Mouse (Mus musculus): ENCODE results near the gene Slc17a3.

The Slc17a3 gene

DNA sequence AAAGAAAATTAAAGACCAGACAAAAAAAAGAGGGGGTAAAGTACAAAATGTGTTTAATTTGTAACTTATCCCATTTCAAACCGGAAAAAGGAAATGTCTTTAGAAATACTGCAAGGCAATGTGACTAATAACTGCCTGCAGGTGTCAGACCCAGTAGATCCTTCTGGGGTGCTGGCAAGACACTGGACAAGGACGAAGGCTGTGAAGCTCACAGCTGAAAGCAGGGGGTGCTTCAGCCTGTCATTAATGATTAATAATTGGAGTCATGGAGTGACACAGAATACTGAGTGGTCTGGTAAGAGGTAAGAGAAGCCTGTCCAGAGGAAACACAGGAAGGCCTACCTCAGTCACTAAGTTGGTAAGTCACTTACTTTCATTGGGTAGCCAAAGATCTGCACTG, at the start of gene Slc17a3:
Gene Slc17a3 (plus strand): TSS at position 127 of the 400 bp plus-strand sequence.
- no peak for DNase-seq (ENCODE audit: low spot score in 2 of 2)

DNA sequence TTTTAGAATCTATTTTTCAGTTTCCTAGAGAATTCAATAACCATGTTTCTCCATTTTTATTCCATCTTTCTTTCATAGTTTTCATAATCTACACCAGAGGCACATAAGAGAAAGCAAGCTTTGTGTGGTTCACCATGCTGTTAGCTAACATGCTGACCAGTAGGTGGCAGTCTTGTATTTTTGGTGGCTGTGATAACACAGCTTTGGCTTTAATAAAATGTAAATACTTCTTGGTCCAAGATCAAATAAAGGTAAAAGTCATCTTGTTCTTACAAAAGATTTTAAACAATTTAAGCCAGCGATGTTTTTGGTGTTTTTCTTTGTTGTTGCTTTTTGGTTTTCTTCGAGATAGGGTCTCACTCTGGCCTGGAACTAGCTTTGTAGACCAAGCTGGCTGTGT, 46.7 kb upstream of the Slc17a3 start:
- DNase-seq (ENCODE audit: low spot score in 2 of 2): peak in 1 of 2 experiments; percentile 50

DNA sequence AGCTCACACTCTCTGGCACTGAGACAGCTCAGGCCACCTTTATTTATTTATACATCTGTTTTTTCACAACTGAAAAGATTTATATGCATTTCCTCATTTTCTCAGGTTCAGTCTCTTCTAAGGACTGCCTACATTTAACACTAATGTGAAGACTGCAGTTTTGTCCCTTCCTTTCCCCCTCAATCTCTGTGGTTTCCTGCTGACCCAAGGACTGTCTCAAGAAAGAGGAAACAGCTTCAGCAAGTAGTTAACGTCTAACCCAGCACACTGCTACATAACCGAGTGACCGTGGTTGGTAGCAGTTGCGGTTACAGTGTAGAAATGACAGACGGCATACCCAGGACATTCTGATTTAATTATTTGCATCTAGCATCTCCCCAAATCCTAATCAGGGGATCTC, 39.8 kb upstream of the Slc17a3 start:
- no peak for DNase-seq (ENCODE audit: low spot score in 2 of 2)

DNA sequence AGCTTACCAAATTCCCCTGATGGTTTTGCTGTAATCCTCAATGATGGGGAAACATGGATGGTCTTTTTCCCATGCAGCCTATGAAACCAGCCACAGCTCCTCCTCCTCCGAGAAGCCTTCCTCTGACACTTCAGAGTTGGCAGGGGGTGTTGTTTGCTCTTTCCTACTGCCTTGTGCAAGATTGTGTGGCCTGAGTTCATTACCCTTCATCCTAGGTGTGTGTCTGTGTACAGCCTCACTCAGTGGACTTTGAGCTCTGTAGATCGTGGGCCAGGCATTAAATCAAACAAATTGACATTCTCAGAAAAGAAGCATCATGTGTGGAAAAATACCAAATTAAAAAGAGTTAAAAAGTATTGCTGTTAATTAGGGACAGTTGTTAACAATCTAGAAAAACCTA, 34.7 kb upstream of the Slc17a3 start:
- DNase-seq (ENCODE audit: low spot score in 2 of 2): no peak

DNA sequence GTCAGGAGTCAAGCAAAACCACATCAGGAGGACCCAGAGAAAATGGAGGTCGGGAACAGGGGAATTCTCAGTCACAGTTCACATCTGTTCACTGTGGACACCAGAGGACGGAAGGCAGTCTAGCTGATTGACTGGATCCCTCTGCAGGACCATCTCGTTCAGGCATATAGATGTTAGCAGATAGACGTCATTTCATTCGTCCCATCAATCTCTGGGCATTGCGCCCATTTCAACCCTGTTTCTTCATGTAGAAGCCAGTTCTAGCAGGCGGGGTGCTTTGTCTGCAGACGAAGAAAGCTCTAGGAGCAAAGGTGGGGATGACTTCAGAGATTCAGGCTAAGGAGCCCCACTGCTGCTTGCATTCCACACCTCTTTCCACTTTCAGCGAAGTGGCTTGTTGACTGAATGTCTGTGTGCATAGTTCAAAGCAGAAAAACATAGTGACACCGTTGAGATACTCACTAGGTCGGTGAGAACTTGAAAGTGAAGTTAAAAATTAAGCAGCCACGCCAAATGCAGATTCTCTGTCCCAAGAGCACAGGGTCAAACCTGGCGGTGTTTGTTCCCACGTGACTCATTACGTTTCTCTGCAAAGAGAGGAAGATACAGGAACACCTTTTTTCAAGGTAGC, 32.7 kb upstream of the Slc17a3 start, which contains the start of gene Slc17a2:
Gene Slc17a2 (plus strand): TSS at position 572 of the 631 bp plus-strand sequence.
- no peak for DNase-seq (ENCODE audit: low spot score in 2 of 2)

DNA sequence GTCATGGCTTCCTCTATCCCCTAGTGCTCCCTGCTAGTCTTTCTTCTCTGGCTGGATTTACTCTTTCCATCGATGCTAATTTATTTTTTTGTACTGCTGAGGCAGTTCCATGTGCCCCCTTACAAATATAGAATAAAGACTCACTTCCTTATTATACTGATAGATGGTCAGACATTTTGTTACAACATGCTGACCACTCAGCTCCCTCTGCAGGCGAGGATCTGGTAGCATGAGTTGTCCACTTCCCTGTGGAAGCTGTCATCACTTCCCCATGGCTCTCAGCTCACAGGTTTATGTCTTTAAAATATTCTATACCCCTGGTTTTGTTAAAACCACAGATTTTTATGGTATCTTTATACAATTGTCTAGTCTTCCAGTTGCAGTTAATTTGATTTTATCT, 23.1 kb upstream of the Slc17a3 start:
- no peak for DNase-seq (ENCODE audit: low spot score in 2 of 2)

DNA sequence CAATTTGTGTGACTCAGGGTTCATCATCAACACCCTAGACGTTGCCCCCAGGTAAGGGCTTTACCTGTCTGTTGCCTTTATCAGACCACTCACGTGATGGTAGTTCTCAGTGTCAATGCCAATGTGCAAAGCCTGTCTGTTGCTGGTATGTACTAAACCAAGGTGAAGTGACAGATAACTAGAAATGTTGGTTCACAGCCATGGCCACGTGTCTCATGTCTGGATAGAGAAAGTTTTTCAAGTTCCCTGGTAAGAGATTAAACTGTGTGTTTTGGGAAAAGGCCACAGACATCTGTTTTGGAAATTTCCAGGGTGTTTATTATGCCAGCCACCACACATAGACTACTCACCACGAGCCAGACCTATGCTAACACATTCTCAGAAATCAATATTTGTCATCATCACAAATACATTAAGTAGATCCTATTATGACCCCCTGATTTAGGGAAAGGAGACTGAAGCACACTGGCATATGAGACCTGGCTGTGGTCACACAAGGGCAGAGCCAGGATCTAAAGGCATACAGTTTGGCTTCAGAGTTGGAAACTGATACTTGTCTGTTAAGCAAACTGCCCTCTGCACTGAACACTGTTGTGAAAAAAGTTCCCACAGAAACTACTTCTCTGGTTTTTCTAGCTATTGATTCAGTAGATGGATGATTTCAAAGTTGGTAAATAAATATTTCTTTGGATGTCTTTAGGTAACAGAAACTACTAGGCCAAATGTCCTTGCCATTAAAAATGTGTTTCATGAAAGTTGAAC, 18.9 kb upstream of the Slc17a3 start:
- no peak for DNase-seq (ENCODE audit: low spot score in 2 of 2)

DNA sequence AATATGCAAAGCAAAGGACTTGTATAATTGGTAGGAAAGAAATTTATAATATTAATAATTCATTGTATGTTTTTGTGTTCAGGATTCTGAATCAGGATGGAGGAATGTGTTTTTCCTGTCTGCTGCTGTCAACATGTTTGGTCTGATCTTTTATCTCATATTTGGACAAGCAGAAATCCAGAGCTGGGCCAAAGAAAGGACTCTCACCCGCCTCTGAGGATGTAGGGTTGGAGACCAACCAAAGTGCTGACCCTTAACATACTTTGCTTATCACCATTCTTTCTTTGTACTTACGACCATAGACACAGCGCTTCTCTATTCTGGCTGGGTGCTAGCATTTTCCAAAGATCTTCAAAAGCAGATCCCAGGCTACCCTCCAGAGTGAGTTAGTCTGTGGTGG, 17.0 kb upstream of the Slc17a3 start:
- no peak for DNase-seq (ENCODE audit: low spot score in 2 of 2)

DNA sequence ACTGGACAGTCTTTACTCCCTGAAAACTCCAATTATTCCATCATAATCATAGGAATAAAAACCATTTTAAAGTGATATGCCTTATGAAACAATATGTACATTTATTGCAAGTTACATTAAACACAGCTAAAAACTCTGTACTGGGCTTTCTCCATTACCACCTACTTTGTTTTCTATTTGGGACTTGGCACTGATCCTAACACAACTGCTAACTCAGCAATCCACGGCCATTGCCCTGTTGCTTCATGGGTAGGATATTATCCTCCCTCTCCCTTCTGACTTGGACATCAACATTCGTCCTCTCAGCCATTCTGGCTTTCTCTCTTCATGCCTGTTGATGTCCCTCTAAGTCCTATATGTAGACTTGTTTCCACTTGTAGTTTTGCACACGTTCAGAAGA, 12.6 kb upstream of the Slc17a3 start:
- no peak for DNase-seq (ENCODE audit: low spot score in 2 of 2)

DNA sequence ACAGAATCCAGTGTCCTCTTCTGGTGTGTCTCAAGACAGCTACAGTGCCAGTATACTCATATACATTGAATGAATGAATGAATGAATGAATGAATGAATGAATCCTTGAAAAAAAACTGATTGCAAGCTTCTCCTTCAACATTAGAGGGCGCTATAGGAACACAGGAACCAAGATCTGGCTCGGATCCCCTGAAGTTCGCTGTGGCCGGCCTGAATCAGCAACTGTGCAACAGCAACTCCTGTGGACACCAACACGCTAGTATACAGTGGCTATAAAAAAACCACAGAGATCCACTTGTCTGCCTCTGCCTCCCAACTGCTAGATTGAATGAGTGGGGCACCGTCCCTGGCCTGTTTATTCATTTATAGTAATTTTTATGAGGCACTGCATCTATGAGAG, 6.2 kb upstream of the Slc17a3 start:
- DNase-seq (ENCODE audit: low spot score in 2 of 2): peak in 1 of 2 experiments; percentile 17

DNA sequence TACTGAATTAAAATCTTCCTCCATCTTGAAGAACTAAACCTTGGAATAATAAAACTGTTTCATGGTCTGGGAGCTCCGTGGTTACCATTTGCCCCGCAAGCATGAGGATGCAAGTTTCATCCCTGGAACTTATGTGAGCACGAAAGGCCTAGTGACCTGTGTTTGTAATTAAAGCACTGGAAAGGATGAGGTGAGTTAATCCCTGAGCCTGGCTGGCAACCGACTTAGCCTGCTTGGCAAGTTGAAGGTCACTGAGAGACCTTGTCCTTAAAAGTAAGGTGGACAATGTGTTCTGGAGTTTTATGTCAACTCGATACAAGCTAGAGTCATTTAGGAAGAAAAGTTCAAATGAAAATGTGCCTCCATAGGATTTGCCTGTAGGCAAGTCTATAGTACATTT, 4.4 kb upstream of the Slc17a3 start:
- DNase-seq (ENCODE audit: low spot score in 2 of 2): no peak

DNA sequence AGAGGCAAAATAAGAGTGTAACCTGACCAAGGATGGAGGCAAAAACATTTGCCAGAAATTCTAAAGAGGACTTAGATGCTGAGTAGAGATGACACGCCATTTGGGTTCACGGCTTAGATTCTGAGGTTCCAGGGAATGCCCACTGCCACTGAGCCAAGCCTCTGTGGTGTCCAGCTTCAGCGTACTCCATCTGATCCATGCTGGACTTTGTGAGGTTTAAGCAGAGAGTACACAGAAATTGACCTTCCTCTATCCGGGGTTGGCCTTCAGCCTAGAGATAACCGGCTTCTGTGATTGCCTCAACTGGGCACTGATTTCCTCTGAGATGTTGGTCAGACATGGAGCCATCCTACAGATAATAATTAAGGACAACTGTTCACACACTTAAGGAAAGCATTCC, 2.6 kb upstream of the Slc17a3 start:
- DNase-seq (ENCODE audit: low spot score in 2 of 2): no peak

DNA sequence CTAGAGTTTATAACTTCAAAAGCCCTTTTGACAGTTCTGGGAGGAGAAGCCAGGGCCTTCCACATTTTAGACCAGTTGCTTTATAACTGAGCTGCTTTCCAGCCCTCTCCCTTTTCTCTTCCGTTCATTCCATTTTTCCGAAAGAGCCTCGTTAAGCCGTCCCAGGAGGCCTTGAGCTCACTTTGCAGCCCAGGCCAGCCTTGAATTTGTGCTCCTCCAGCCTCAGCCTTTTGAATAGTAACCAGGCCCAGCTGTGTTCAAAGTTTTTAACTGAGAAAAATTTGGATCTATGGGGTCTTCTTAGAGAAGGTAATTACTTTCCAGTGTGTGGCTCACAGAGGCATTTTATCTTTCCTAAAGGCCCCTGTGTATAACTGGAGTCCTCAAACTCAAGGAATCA, 6.6 kb downstream of the Slc17a3 start:
- no peak for DNase-seq (ENCODE audit: low spot score in 2 of 2)

DNA sequence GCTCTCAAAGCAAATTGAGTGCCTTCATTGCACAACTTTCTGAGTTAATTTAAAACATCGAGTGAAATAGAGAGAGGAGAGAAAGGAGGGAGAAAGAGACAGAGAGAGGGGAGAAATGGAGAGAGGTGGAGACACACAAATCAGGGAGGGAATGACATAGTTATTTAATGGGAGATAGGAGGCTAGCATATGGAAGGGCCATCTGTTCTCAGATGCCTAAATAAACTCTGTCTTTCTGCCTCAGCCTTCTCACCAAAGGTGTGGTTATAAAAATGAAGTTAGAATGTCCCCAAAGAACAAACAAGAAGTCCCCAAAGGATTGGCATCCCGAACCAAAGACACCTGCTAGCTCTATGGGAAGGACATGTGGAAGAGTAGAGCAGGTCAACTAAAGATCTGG, 10.1 kb downstream of the Slc17a3 start:
- peak in 1 of 2 experiments; percentile 47 for DNase-seq (ENCODE audit: low spot score in 2 of 2)

DNA sequence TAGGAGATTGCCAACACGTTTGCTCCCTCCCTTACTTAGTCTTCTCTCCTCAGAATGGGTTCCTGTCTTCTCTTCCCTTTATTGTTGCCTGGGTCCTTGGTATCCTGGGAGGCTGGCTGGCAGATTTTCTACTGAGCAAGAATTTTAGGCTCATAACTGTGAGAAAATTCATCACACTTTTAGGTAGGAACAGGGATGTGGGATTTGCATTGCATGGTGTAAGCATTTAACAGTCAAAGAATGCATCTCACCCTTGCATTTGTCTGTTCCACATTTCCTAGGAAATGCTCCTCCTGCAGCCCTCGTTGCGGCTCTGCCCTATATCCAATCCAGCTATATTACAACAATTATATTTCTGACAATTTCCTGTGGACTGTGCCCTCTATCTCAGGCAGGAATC, 17.2 kb downstream of the Slc17a3 start:
- DNase-seq (ENCODE audit: low spot score in 2 of 2): no peak

DNA sequence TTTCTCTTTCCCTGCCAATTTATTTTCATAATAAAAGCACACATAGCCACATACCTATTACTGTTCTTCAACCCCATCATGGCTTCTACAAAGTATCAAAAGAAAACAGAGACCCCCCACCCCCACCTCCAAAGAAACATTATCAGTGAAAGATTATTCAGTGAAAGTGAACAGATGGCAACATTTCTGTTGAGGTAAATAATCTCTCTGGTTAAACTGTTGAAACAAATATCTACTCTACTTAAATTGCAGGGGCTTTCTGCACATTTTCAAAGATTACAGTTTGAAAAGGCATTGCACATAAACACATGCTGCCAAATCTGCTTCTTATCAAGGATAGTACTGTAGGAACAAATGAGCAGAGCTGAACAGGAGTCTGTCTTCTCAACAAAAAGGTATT, 22.6 kb downstream of the Slc17a3 start:
- DNase-seq (ENCODE audit: low spot score in 2 of 2): no peak

DNA sequence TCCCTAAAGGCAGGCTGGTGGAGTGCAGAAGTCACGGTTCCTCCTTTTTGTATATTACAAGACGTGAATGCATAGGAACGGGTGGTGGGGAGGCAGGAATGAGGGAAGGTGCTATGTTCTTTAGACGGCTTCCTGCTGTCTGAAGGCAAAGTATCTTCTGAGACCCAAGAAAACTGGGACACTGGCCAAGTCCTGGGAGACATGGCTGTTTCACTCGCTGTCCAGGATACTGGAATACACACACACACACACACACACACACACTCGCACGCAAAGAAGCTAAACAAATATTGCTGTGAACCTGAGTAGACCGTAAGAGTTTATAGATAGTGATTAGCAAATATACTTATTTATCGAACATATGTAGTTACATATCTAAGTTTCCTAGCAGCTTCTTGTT, 25.5 kb downstream of the Slc17a3 start:
- no peak for DNase-seq (ENCODE audit: low spot score in 2 of 2)

DNA sequence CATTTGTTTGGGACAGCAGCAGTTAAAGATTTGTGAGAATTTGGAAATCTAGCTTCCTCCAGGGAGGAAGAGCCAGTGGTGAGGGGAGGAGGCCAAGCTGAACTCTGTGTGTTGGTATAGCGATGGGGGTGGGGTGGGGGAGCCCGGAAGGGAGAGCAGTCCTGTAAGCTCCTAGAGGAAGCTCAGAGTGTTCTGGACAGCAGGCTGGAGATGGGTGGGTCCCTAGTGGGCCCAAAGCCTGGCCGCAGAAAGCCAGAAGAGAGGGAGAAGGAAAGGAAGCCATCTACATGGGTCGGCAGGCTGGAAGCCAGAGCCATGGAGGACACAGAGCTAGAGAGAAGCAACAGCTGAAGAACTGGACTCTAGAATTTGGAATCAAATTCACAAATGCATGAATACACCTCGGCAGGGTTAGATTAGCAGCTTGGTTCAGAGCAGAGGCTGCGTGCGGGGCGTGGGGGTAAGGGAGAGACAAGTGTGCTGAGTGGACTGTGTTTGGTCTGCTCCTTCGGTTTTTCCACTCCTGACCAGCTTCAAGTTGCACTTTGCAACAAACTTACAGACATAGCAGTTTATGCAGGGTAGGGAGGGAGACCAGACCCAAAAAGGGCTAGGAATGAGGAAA, 27.0 kb downstream of the Slc17a3 start:
- DNase-seq (ENCODE audit: low spot score in 2 of 2): no peak

DNA sequence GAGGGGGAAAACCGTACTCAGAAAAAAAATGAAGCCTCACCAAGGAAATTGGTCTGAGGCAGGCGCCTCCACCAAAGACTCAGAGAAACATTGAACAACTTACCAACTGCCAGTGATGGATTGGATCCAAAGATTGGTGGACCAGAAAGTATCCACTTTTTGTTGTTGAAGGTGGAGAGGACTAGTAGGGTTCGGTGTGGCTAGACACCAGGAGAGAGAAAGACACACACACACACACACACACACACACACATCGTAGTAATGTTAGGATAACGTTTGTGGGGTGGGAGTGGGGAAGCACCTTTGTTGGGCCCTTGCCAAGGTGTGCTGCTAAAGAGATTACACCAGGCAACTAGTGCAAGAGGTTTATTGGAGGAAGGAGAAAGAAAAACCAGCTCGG, 27.8 kb downstream of the Slc17a3 start:
- no peak for DNase-seq (ENCODE audit: low spot score in 2 of 2)

DNA sequence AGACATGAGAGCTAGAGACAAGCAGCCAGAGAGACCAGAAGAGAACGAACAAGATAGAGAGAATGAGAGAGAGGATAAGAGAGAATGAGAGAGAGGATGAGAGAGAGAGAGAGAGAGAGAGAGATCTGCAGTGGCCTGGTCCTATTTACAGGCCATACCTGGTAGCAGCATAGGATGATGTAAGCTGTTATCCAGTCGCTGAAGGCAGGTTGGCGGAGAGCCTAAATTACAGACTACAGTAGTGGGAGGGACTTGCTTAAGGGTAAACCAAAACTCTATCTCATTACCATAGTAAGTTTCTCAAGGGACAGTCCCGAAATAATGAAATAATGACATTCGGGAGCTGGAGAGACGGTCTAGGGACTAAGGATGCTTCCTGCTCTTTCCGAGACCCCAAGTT, 28.2 kb downstream of the Slc17a3 start, which contains the start of gene Slc17a1:
Gene Slc17a1 (plus strand): TSS at position 346 of the 400 bp plus-strand sequence.
- no peak for DNase-seq (ENCODE audit: low spot score in 2 of 2)

DNA sequence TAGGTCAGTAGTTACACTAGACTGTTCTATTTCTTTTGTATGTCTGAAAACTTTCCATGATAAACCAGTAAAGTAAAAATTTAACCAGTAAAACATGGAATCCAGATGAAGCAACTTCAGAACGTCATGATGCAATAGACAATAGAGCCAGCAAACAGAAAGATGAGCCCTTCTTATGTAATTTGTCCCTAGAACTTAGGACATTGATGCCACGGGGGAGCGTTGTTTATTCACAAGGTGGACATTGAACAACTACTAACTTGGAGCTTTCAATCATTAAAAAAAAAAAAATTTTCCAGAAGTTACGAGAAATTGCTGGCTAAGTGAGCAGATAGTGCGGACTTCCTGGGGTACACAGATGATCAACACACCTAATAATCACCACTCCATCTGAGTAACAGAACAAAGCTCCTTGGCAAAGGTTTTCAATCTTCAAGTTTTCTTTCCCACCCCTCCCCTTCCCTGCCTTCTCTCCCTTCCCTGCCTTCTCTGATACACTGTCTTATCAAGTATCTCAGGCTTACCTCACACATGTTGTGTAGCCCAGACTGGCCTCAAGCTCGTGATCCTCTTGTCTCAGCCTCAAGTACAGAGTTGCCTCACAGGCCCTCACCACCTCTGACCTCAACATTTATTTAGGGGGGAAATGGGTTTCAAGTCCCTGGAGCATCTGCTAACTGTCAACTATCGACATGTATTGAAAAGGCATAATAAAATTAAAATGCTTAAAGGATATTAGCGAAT, 29.7 kb downstream of the Slc17a3 start:
- DNase-seq (ENCODE audit: low spot score in 2 of 2): no peak

DNA sequence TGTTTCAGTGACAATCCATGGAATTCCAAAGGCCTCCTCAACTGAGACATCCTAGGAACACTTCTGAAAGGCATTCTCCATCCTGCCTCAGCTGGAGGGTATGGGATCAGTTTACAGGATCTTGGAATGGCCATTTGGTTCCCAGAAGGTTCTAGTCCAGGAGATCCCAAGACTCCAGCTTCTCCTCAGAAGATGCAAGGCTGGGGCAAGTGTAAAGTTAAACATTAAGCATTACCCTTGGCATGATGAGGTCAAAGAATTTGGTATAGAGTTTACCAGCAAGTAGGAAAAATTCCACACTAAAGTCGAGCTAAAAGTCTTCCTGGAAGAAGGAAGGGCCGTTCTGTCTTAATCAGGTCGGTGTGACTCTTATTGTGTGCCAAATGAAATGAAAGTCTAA, 30.8 kb downstream of the Slc17a3 start:
- no peak for DNase-seq (ENCODE audit: low spot score in 2 of 2)

Data from left cerebral cortex, adult 9 months (tissue).